Mouse (Mus musculus) retina, adult 2 months (tissue): ENCODE data around the gene Gm4969.
"Not testable (repeated sequence)": the region's sequence is repeated elsewhere in the genome, so short reads cannot be mapped to it uniquely, and the experiment has no call there.

ENCODE experiments used
- DNase-seq: peaks from one replicate; pipeline ENCODE4 v3.0.0-alpha.2; 2012; ENCODE audit warnings: low read depth, low spot score

Gm4969 gene

DNA sequence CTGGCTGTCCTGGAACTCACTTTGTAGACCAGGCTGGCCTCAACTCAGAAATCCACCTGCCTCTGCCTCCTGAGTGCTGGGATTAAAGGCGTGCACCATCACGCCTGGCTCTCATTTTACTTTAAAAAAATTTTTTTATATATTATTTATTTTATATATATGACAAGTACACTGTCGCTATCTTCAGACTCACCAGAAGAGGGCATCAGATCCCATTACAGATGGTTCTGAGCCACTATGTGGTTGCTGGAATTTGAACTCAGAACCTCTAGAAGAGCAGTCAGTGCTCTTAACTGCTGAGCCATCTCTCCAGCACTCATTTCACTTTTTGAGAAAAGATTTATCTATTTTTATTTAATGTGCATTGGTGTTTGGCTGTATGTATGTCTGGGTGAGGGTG is 47.1 kb downstream of the Gm4969 start:
- not testable (repeated sequence) for DNase-seq

DNA sequence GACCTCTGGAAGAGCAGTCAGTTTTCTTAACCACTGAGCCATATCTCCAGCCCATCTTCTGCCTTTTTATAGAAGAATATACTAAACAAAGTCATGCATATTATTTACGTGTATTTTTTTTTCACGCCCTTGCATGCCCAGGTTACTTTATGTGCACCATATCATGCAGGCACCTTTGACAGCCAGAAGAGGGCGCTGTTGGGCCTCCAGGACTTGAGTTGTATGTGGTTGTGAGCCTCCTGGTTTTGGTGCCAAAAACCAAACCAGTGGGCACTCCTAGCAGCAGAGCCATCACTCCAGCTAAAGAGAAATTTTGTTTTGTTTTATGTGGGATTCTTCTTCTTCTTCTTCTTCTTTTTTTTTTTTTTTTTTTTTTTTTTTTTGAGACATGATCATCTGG is 48.7 kb downstream of the Gm4969 start:
- no peak for DNase-seq

- peak; percentile 34 for DNase-seq
Observed at GRCm38 (mm10) chr7:19068707-19069106, 49.5 kb downstream of the Gm4969 start.

- no peak for DNase-seq
Observed at GRCm38 (mm10) chr7:19067935-19068334, 50.2 kb downstream of the Gm4969 start.

GRCm38 (mm10) chr7:19067063-19067462 is 51.1 kb downstream of the Gm4969 start:
- DNase-seq, result no peak

GRCm38 (mm10) chr7:19065896-19066295 is 52.3 kb downstream of the Gm4969 start:
- DNase-seq, result no peak

- no peak for DNase-seq
Observed at GRCm38 (mm10) chr7:19057405-19057804, 60.8 kb downstream of the Gm4969 start.

GRCm38 (mm10) chr7:19055108-19055507 is 63.1 kb downstream of the Gm4969 start:
- no peak for DNase-seq

GRCm38 (mm10) chr7:19054777-19055076 is 63.4 kb downstream of the Gm4969 start:
- DNase-seq, result no peak

DNA sequence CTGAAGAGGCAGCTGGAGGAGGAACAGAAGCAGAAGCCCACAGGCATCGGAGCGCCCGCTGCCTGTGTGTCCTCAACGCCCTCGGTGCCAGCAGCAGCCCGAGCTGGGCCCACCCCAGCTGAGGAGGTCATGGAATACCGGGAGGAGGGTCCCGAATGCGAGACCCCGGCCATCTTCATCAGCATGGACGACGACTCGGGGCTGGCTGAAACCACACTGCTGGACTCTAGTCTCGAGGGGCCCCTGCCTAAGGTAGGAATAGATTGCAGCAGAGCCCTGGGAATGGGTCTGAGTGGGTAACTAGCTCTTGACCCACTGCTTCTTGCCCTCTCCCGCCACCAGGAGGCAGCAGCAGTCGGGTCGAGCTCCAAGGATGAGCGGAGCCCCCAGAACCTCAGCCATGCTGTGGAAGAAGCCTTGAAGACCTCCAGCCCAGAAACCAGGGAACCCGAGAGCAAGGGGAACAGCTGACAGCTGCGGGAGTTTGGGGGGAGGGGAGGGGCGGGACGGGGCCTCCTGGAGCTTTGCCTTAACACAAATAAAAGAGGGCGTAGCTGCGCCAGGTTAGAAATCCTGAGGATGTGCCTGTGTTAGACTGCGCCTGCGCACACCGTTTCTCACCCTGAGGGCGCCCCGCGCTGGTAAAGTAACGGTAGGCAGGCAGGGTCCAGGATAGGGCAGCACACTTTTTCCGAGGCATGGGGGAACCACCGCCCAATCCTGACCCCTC is 64.0 kb downstream of the Gm4969 start, which contains the start of gene Rsph6a:
Rsph6a (plus strand) TSS at position 644 of the 730 bp plus-strand sequence.
- peak; percentile 13 for DNase-seq

- no peak for DNase-seq
Observed at GRCm38 (mm10) chr7:19053136-19053532, 65.0 kb downstream of the Gm4969 start.

- DNase-seq, result no peak
Observed at GRCm38 (mm10) chr7:19052345-19053135, 65.6 kb downstream of the Gm4969 start.

DNA sequence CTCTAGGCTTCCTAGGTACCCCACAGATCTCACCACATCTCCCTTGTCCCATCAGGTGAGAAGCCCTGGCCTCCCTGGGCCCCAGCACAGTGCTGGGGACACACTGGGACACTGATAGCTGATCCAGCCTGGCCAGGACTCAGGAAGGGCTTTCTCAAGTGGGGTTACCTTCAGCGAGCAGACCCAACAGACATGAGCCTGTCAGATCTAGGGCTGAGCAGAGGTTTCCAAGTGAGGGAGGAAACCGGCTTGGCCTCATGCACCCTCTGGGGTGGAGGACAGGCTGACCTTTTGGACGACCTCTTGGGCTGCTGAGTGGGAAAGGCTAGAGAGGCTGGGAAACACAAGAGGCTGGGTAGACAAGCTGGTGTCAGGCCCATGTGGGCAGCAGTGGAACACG is 67.0 kb downstream of the Gm4969 start:
- DNase-seq, result no peak

GRCm38 (mm10) chr7:19050172-19050571 is 68.0 kb downstream of the Gm4969 start:
- DNase-seq, result no peak

DNA sequence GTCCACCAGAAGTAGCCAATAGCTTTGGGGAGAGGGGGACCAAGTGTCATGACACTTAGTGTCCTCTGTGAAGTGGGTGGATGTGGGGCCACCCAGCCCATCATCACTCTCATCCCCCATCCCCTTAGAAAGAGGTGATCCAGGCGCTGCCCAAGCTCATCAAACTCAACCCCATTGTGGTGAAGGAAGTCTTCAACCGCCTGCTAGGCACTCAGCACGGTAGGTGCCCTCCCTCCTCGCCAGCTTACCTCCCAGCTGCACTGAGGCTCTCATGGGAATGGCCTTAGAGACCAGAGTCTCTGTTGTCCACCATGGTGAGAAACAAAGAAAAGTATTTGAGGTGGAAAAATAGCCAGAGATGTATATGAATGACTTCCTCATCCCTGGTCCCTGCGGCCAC is 68.9 kb downstream of the Gm4969 start:
- no peak for DNase-seq
